8 mouse cellular contexts compared by ENCODE assay signal in the genomic region with DNA sequence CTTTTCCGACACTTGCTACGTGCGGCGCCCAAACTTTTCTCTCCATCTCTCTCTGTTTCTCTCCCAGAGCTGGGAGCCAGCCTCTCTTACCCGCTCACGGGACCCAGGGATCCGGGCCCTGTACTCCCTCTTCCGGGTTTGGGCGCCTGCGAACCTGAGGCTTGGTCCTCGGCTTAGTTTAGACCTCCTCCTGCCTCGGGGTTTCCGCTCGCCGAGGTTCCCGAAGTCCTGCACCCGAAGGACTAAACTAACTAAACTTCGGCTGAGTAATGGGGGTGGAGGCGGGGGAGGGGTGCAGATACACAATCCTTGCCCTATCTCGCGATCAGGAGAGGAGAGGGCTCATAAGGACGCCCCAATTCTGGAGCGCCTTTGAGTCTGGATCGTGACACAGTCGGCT. TPM values are rescaled to one million over a fixed set of nuclear protein-coding genes. Genes with fewer than 3 reads are reported as not detected.
DNase-seq lines count a peak whose midpoint lies in the region; ATAC-seq lines count a peak whose summit lies in the region.

A gene (minus strand): TSS at position 223 of the 400 bp plus-strand sequence.

- H3K36me3 ChIP-seq in forebrain, embryonic 15.5 days, result no peaks in the 10 kb centered on the region
- H3K36me3 ChIP-seq in midbrain, embryonic 10.5 days, result no peaks in the 10 kb centered on the region

- H3K9me3 ChIP-seq in forebrain, embryonic 15.5 days, result no peaks in the 10 kb centered on the region
- H3K9me3 ChIP-seq in midbrain, embryonic 10.5 days (replicated peaks), result no peaks in the 10 kb centered on the region

- ATAC-seq in forebrain, embryonic 15.5 days (replicated peaks), result peak; percentile 6; the same call in 1 of the 2 replicates
- no peak for ATAC-seq in frontal cortex, adult (ENCODE audit: low TSS enrichment)

- peak within 1 kb of the TSS; percentile 72 for H3K4me2 ChIP-seq in forebrain, embryonic 15.5 days (replicated peaks)

- DNase-seq in retina, postnatal 1 day, result peak; percentile 50
- DNase-seq in retina, embryonic 14.5 days (ENCODE audit: low spot score), result no peak
- peak; percentile 55 for DNase-seq in kidney, postnatal 10 days
- peak; percentile 75 for DNase-seq in midbrain, embryonic 10.5 days (ENCODE audit: low spot score)
- no peak for DNase-seq in cerebellum, adult 9-10 months
- no peak for DNase-seq in cerebellum, postnatal 25 days

- no peaks in the 10 kb centered on the region; the same call in 1 of the 2 replicates for H3K27me3 ChIP-seq in forebrain, embryonic 15.5 days
- peaks cover 48% of the 10 kb centered on the region for H3K27me3 ChIP-seq in midbrain, embryonic 10.5 days (ENCODE audit: low read depth, poor library complexity, severe bottlenecking)

- peak within 1 kb of the TSS; percentile 71 for H3K9ac ChIP-seq in forebrain, embryonic 15.5 days (replicated peaks)

- peaks cover 65% of the 10 kb centered on the region for H3K4me1 ChIP-seq in forebrain, embryonic 15.5 days
- peaks cover 66% of the 10 kb centered on the region for H3K4me1 ChIP-seq in midbrain, embryonic 10.5 days

- WGBS in forebrain, embryonic 15.5 days, result 0% methylated on average over 25 of the region's 25 CpGs
- 0% methylated on average over 25 of the region's 25 CpGs for WGBS in midbrain, embryonic 10.5 days

- peak within 1 kb of the TSS; percentile 60 for H3K4me3 ChIP-seq in forebrain, embryonic 15.5 days
- peak within 1 kb of the TSS; percentile 94 for H3K4me3 ChIP-seq in midbrain, embryonic 10.5 days

- H3K27ac ChIP-seq in forebrain, embryonic 15.5 days (replicated peaks), result peak within 1 kb of the TSS; percentile 91
- peak within 1 kb of the TSS; percentile 99 for H3K27ac ChIP-seq in midbrain, embryonic 10.5 days (replicated peaks)

RNA-seq across cellular contexts. Expression of the gene that starts here (rescaled TPM):
- 15.4 and 17.4 TPM in 2 replicates for polyA plus RNA-seq in forebrain, embryonic 15.5 days (2015; fragmentation: Nextera tagmentation; extraction: Ambion mirVana)
- 15.3 and 17.5 TPM in 2 replicates for polyA plus RNA-seq in midbrain, embryonic 10.5 days (2016; fragmentation: Nextera tagmentation; extraction: Ambion mirVana)

Comparison
In these comparisons a context has a peak if more than half of its experiments do, and no peak if none do; other contexts are left out.
1. DNase-seq: peak in retina, postnatal 1 day (single experiment), kidney, postnatal 10 days (single experiment) and midbrain, embryonic 10.5 days (single experiment); none in retina, embryonic 14.5 days (single experiment), cerebellum, adult 9-10 months (single experiment) and cerebellum, postnatal 25 days (0 of 2).